Mouse (Mus musculus) liver, embryonic 13.5 days (tissue): Measurements from ENCODE around the gene Tmem167b. TPM values are rescaled to one million over a fixed set of nuclear protein-coding genes. Genes with fewer than 3 reads are reported as not detected.

Source experiments
- ATAC-seq: fragments of 200-750 bp; cut with Nextera tagmentation; 2 replicates; pipeline ENCODE4 v1.8.0; 2017; ENCODE audit warnings: low read depth, mild to moderate bottlenecking, moderate number of reproducible peaks, moderate library complexity
- DNase-seq: peaks from one replicate; pipeline ENCODE4 v3.0.0; 2022
- H3K27ac ChIP-seq: fragments of 300-500 bp; sonication (generic); 2 replicates; pipeline ENCODE4 v1.5.1; 2015; ENCODE audit warnings: moderate library complexity, mild to moderate bottlenecking, inconsistent platforms
- H3K27me3 ChIP-seq: fragments of 300-500 bp; sonication (generic); 2 replicates; pipeline ENCODE4 v1.6.1; 2015; ENCODE audit warnings: mild to moderate bottlenecking, inconsistent platforms
- H3K36me3 ChIP-seq: fragments of 300-500 bp; sonication (generic); 2 replicates; pipeline ENCODE4 v1.6.1; 2015; ENCODE audit warnings: mild to moderate bottlenecking, inconsistent platforms
- H3K4me1 ChIP-seq: fragments of 300-500 bp; sonication (generic); replicated peaks from 2 replicates; pipeline ENCODE4 v1.6.1; 2015; ENCODE audit warnings: inconsistent platforms
- H3K4me2 ChIP-seq: fragments of 300-500 bp; sonication (generic); 2 replicates; pipeline ENCODE4 v1.6.1; 2015; ENCODE audit warnings: inconsistent platforms, mild to moderate bottlenecking, moderate library complexity
- H3K4me3 ChIP-seq: fragments of 300-500 bp; sonication (generic); replicated peaks from 2 replicates; pipeline ENCODE4 v1.5.1; 2015; ENCODE audit warnings: mild to moderate bottlenecking, inconsistent platforms
- H3K9ac ChIP-seq: fragments of 300-500 bp; sonication (generic); 2 replicates; pipeline ENCODE4 v1.6.1; 2015; ENCODE audit warnings: mild to moderate bottlenecking, inconsistent platforms
- H3K9me3 ChIP-seq: fragments of 300-500 bp; sonication (generic); replicated peaks from 2 replicates; pipeline ENCODE4 v1.6.1; 2016; ENCODE audit warnings: inconsistent platforms
- WGBS: fragments of 180-500 bp; shearing (Covaris S2); methylation state at CpG from one replicate; pipeline ENCODE4 v1.1.7; 2015; ENCODE audit not compliant: insufficient replicate concordance; 5-methylcytosine and 5-hydroxymethylcytosine counted together
- polyA plus RNA-seq: library from polyadenylated mRNA; unstranded; fragments of >200 nt; fragmentation: Nextera tagmentation; extraction: Ambion mirVana; gene quantifications from 2 replicates; pipeline ENCODE4 v1.2.1, GENCODE M21; 2015

Tmem167b gene
- 13.7 and 18.5 TPM in 2 replicates for polyA plus RNA-seq

DNA sequence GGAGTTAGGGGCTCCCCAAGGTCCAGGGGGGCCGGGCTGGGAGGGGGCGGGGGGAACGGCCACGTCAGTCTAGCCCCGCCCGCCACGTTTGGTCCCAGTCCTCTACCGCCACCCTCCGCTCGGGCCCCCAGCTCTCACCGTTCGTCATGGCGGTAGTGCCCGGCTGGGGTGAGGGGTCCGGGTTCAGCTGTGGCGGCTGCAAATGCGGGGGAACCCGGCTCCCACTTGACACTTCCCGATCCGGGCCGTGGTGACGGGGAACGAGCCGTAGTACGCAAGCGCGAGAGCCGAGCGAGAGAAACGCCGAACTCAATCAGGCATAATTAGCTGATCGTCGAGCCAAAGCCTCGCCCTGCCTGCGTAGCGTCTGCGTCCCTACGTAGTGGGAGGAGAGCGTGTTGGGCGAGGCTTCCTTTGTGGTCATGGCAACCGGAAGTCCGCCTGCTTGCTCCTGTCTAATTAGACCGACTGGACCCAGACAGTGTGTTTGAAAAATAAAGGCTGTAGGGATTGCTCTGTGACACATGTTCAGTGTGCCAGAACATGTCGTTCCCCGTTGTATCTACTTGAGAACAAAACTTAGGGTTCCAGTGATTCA is at the start of gene Tmem167b:
Tmem167b (minus strand) TSS at position 334 of the 598 bp plus-strand sequence.
- under 1% methylated on average over 45 of the region's 45 CpGs for WGBS
- H3K4me3 ChIP-seq = peak within 1 kb of the TSS; percentile 83
- ATAC-seq (peak; percentile 97), DNase-seq (peak; percentile 95)
- peak within 1 kb of the TSS; percentile 90 for H3K27ac ChIP-seq
- peak within 1 kb of the TSS; percentile 85 for H3K4me2 ChIP-seq
- peaks cover 26% of the 10 kb centered on the region for H3K36me3 ChIP-seq
- no peaks in the 10 kb centered on the region for H3K9me3 ChIP-seq
- peaks cover 60% of the 10 kb centered on the region for H3K4me1 ChIP-seq
- no peaks in the 10 kb centered on the region; the same call in 1 of the 2 replicates for H3K27me3 ChIP-seq
- peak within 1 kb of the TSS; percentile 88 for H3K9ac ChIP-seq

DNA sequence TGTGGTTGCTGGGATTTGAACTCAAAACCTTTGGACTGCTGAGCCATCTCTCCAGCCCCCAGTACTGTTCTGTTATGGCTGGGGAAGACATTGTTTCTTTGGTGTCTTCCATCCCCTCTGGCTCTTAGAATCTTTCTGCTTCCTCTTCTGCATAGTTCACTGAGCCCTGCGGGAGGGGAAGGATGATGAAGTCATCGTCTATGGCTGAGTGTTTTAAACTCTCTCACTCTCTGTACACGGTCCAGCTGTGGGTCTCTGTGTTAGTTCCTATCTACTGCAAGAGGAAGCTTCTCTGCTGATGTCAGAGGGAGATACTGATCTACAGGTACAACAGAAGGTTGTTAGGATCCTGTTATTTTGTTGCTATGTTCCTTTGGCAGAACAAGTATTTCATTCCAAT is 46.6 kb upstream of the Tmem167b start:
- WGBS = 10% methylated on average over 3 of the region's 3 CpGs
- Histone ChIP-seq H3K27me3 (no peaks in the 10 kb centered on the region), H3K4me1 (no peaks in the 10 kb centered on the region), H3K9ac (no peak overlapping the region), H3K27ac (no peak overlapping the region), H3K4me3 (no peak overlapping the region), H3K36me3 (no peaks in the 10 kb centered on the region), H3K9me3 (no peaks in the 10 kb centered on the region), H3K4me2 (no peak overlapping the region)
- no peak for DNase-seq
- ATAC-seq = no peak

DNA sequence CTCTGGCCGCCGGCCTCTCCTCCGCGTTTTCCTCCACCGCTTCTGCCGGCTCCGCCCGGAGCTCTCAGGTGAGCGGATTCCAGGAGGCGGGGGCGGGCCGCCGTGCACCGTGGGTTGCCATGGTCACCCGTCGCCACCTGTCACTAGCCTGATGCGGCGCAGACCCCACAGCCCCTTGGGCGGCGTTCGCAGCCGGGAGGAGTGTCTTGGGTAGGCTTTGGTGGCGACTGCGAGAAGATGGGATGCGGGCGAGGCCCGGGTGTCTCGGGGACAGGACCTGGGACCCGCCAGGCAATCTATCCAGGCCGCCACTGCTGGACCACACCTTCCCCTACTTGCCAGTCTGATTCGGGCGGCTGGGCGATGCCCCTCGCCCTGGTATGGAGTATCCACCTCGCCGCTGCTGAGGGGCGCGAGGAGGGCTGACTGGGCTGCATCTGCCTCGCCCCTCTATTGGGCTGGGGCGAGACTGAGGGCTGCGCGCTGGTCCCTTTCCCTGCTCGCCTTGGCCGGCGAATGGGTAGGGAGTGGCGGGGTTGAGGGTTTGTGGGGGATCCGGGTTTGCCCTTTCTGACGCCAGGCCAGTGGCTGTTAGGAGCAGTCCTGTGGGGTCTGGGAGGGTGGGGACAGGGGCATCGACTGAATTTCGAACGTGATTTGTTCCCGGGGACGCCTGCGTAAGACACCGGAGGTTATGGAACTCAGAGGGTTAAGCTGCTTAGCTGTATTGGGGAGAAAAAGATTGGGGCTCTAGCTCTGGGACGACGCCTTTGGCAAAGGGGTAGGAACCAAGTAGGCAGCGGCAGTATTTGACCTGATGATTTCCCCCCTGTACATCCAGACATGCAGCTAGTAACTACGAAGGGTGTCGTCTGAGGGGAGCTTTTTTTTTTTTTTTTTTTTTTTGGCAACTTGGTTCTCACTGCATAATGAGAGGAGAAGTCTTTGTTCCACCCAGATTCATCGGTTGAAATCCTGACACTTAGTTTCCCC is 29.6 kb upstream of the Tmem167b start:
- Histone ChIP-seq H3K9me3 (no peaks in the 10 kb centered on the region), H3K27ac (peak overlapping the region; percentile 84), H3K9ac (peak overlapping the region; percentile 85), H3K36me3 (no peaks in the 10 kb centered on the region), H3K27me3 (0 out of 2 replicates have a peak, but pooled peaks cover 4% of the 10 kb centered on the region), H3K4me2 (peak overlapping the region; percentile 100), H3K4me1 (peaks cover 16% of the 10 kb centered on the region), H3K4me3 (peak overlapping the region; percentile 83)
- no peak for ATAC-seq
- under 1% methylated on average over 56 of the region's 61 CpGs for WGBS
- no peak for DNase-seq

DNA sequence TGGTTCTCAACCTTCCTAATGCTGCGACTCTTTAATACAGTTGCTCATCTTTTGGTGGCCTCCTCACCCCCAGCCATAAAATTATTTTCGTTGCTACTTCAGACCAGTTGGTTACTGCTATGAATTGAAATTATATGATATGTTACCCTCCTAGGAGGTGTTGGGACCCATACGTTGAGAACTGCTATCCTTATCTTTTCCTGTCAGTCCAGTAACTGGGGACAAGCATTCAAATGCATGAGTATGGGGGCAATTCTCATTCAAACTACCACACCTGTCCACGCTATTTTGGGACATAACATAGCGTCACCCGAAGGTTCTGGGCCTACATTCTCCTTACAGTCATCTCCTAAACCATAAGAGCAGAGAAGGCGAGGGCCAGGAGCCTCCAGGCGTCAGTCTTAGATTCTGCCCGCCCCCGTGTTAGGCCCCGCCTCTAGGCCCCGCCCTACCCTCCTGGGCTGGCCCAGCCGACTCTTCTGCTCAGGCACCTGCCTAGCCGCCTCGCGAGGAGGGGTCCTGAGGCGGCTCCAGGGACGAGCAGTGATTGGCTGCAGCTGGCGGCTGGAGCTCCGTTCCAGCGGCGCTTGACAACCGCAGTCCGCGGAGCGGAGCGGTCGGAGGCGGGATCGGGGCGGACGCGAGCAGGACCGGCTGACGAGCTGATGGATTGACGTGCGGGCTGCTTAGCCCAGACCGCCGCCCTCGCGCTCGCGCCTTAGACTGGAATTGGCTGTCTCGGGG is 28.7 kb upstream of the Tmem167b start, which contains the start of gene Wdr47:
Wdr47 (plus strand) TSS at position 494 of the 744 bp plus-strand sequence.
- no peaks in the 10 kb centered on the region for H3K9me3 ChIP-seq
- DNase-seq (peak; percentile 97), ATAC-seq (peak; percentile 99)
- H3K36me3 ChIP-seq = no peaks in the 10 kb centered on the region
- peak within 1 kb of the TSS; percentile 100 for H3K4me2 ChIP-seq
- 3% methylated on average over 44 of the region's 44 CpGs for WGBS
- peak within 1 kb of the TSS; percentile 84 for H3K27ac ChIP-seq
- H3K9ac ChIP-seq = peak within 1 kb of the TSS; percentile 85
- peaks cover 16% of the 10 kb centered on the region for H3K4me1 ChIP-seq
- peak within 1 kb of the TSS; percentile 83 for H3K4me3 ChIP-seq
- 0 out of 2 replicates have a peak, but pooled peaks cover 4% of the 10 kb centered on the region for H3K27me3 ChIP-seq

DNA sequence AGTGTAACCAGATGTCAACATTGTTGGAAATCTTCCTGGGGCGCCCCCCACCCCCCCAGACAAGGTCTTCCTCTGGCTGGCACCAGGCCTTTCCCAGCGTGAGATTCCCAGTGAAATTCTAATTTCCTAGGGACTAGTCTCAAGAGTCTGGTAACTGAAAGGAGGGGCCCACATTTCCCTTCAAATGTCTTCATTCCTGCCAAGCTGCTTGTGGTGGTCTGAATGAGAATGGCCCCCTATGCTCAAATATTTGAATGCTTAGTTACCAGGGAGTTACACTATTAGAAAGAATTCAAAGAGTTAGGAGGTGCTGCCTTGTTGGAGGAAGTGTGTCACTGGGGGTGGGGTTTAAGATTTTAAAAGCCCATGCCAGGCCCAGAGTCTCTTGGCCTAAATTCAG is 26.2 kb upstream of the Tmem167b start:
- DNase-seq = no peak
- Histone ChIP-seq H3K27ac (no peak overlapping the region), H3K9ac (no peak overlapping the region), H3K9me3 (no peaks in the 10 kb centered on the region), H3K27me3 (0 out of 2 replicates have a peak, but pooled peaks cover 4% of the 10 kb centered on the region), H3K4me2 (no peak overlapping the region), H3K36me3 (no peaks in the 10 kb centered on the region), H3K4me3 (no peak overlapping the region), H3K4me1 (peaks cover 16% of the 10 kb centered on the region)
- ATAC-seq = no peak
- 54% methylated on average over 2 of the region's 2 CpGs for WGBS

DNA sequence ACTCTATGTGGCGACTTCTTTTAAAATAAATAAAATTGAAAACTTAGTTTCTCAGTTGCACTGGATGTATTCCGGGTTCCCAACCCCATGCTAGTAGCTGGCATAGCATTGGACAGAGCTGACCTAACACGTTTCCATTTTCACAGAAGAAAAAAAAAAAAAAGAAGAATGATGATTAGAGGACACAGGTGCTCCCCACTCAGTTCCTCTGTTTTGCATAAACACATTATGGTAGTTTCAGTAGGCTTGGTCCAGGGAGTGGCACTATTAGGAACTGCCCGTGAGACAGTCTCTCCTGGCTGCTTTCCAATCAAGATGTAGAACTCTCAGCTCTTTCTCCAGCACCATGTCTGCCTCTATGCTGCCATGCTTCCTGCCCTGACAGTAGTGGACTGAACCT is 22.3 kb upstream of the Tmem167b start:
- Histone ChIP-seq H3K4me2 (no peak overlapping the region), H3K9ac (no peak overlapping the region), H3K36me3 (no peaks in the 10 kb centered on the region), H3K27ac (no peak overlapping the region), H3K27me3 (no peaks in the 10 kb centered on the region), H3K4me3 (no peak overlapping the region), H3K4me1 (no peaks in the 10 kb centered on the region), H3K9me3 (no peaks in the 10 kb centered on the region)
- DNase-seq (no peak), ATAC-seq (no peak)
- WGBS = 49% methylated on average over 4 of the region's 4 CpGs

DNA sequence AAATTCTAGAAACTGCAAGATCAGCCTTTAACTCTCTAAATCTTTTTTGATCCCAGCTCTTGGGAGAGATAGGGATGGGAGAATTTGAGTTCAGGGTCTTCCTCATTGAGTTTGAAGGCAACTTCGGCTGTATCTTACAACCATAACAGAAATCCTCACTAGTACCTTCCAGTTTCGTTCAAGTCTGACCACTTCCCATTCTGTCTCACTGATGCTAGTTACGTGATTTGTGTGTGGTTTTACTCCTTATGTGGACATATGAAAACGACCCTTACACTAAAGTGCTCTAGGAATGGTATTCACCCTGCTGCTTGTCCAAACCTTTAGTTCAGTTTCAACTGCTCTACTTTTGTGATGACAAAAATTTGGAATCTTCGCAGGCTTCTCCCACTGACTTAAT is 11.8 kb upstream of the Tmem167b start:
- WGBS = 46% methylated on average over 5 of the region's 5 CpGs
- H3K4me1 ChIP-seq = peaks cover 24% of the 10 kb centered on the region
- H3K4me2 ChIP-seq = no peak overlapping the region
- no peak overlapping the region for H3K9ac ChIP-seq
- ATAC-seq = no peak
- no peaks in the 10 kb centered on the region for H3K9me3 ChIP-seq
- H3K27me3 ChIP-seq = peaks cover 6% of the 10 kb centered on the region; the same call in 1 of the 2 replicates
- no peak overlapping the region for H3K4me3 ChIP-seq
- peaks cover 3% of the 10 kb centered on the region; the same call in 1 of the 2 replicates for H3K36me3 ChIP-seq
- no peak for DNase-seq
- no peak overlapping the region for H3K27ac ChIP-seq

DNA sequence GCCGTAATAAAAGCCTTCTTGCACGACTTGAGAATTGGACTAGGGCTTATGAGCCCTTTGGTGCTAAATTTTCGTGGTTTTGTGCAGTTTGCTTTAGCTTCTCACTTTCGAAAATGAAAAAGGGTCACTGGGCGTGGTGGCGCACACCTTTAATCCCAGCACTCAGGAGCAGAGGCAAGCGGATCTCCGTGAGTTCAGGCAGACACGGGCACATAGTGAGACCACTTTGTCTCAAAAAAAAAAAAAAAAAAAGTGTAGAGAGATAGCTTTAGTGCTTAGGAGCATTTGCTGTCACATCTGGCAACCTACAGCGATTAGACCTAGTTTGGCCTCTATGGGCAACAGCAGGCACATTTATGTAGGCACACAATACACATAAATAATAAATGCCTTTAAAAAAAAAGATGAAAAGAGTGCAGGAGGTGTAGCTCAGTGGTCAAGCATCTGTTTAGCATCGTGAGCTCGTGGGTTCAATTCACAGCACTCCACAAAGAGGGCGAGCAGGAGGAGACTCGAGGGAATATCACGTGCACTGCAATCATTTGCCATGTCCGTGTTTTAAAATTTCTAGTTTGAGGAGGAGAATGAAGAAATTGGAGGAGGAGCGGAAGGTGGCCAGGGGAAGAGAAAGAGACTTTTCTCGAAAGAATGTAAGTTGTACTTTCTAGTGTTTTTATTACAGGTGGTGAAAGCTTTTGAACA is 10.2 kb upstream of the Tmem167b start:
- DNase-seq = no peak
- WGBS = 36% methylated on average over 18 of the region's 18 CpGs
- peaks cover 24% of the 10 kb centered on the region for H3K4me1 ChIP-seq
- peaks cover 17% of the 10 kb centered on the region for H3K27me3 ChIP-seq
- H3K9me3 ChIP-seq = no peaks in the 10 kb centered on the region
- peak overlapping the region; percentile 89 for H3K4me2 ChIP-seq
- H3K36me3 ChIP-seq = no peaks in the 10 kb centered on the region
- ATAC-seq = no peak
- peak overlapping the region; percentile 78 for H3K27ac ChIP-seq
- peak overlapping the region; percentile 82 for H3K4me3 ChIP-seq
- H3K9ac ChIP-seq = peak overlapping the region; percentile 88

DNA sequence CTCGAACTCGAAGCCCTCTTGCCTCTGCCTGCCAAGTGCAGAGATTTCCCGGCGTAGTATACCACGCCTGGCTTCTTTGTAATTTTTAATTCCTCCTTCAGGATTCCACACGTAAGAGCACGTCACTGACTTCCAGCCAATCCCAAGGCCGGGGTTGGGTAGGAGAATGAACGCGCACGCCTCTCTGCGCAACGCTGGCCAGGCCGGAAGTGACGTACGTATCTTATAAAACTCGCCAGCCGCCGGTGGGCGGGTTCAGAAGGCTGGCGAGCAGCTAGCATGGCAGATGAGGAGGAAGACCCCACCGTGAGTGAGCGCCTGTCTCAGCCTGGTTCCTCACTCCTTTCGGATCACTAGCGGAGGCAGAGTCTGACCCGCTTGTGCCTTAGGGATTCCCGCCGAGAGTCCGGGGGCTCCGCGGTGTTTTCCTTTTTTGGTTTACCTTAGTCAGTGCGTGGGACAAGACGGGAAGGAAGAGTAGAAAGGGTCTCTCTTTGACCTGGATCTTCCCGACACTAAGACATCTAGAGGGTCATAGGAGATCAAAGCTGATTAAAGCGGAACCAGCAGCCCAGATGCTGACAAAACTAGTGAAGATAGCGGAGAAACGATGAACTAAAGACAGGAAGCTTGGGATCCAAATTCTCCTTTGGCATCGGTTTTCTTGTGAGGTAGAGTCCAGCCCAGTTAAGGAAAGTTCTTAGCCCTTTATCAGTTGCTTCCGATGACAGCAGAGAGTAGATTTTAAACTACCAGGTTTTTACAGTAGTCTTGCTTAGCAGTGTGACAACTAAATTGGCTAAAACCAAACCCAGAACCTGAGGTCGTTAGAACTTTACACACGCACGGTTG is 9.4 kb upstream of the Tmem167b start, which contains the start of gene Taf13:
Taf13 (plus strand) TSS at position 256 of the 852 bp plus-strand sequence.
- DNase-seq = peak; percentile 93
- no peaks in the 10 kb centered on the region for H3K36me3 ChIP-seq
- WGBS = under 1% methylated on average over 42 of the region's 42 CpGs
- peak within 1 kb of the TSS; percentile 78 for H3K27ac ChIP-seq
- H3K4me3 ChIP-seq = peak within 1 kb of the TSS; percentile 82
- peaks cover 24% of the 10 kb centered on the region for H3K4me1 ChIP-seq
- no peaks in the 10 kb centered on the region for H3K9me3 ChIP-seq
- peak within 1 kb of the TSS; percentile 89 for H3K4me2 ChIP-seq
- peaks cover 17% of the 10 kb centered on the region for H3K27me3 ChIP-seq
- peak within 1 kb of the TSS; percentile 88 for H3K9ac ChIP-seq
- peak; percentile 98 for ATAC-seq

DNA sequence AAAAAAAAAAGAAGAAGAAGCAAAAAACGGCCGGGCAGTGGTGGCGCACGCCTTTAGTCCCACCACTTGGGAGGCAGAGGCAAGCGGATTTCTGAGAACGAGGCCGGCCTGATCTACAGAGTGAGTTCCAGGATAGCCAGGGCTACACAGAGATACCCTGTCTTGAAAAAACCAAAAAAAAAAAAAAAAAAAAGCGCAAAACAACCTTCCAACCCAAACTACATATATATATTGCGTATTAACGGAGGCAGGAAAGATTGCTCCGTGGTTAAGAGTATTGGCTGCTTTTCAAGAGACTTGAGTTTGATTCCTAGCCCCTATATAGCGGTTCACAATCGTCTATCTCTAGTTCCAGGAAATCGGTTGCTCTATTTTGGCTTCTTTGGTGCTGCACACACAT is 8.5 kb upstream of the Tmem167b start:
- WGBS = 71% methylated on average over 14 of the region's 14 CpGs
- Histone ChIP-seq H3K4me3 (peak overlapping the region; percentile 82), H3K27me3 (peaks cover 17% of the 10 kb centered on the region), H3K9ac (no peak overlapping the region), H3K4me1 (peaks cover 24% of the 10 kb centered on the region), H3K36me3 (no peaks in the 10 kb centered on the region), H3K9me3 (no peaks in the 10 kb centered on the region), H3K27ac (no peak overlapping the region), H3K4me2 (peak overlapping the region; percentile 89)
- ATAC-seq (0 out of 2 replicates have a peak, but pooled peaks have one; percentile 1), DNase-seq (no peak)
